Mouse (Mus musculus) liver, postnatal 0 days (tissue): ENCODE results near the gene Homer1. TPM values are rescaled to one million over a fixed set of nuclear protein-coding genes. Genes with fewer than 3 reads are reported as not detected.

Experiments used
- ATAC-seq: fragments of 200-750 bp; cut with Nextera tagmentation; 2 replicates; pipeline ENCODE4 v1.8.0; 2017; ENCODE audit warnings: mild to moderate bottlenecking, moderate library complexity
- DNase-seq: peaks from one replicate; pipeline ENCODE4 v3.0.0-alpha.2; 2016
- H3K27ac ChIP-seq: fragments of 300-500 bp; sonication (generic); 2 replicates; pipeline ENCODE4 v1.5.1; 2014; ENCODE audit warnings: antibody characterized with exemption, moderate library complexity, mild to moderate bottlenecking, low read depth
- H3K27me3 ChIP-seq: fragments of 300-500 bp; sonication (generic); 2 replicates; pipeline ENCODE4 v1.6.1; 2014; ENCODE audit warnings: low read length, control low read depth, mixed read lengths; ENCODE audit not compliant: insufficient read depth
- H3K36me3 ChIP-seq: fragments of 300-500 bp; sonication (generic); replicated peaks from 2 replicates; pipeline ENCODE4 v1.6.1; 2014; ENCODE audit warnings: mild to moderate bottlenecking, control low read depth, low read length, moderate library complexity, mixed read lengths; ENCODE audit not compliant: insufficient read depth
- H3K4me1 ChIP-seq: fragments of 300-500 bp; sonication (generic); 2 replicates; pipeline ENCODE4 v1.6.1; 2014; ENCODE audit warnings: antibody characterized with exemption, mild to moderate bottlenecking, control low read depth; ENCODE audit not compliant: insufficient read depth
- H3K4me2 ChIP-seq: fragments of 300-500 bp; sonication (generic); 2 replicates; pipeline ENCODE4 v1.6.1; 2014; ENCODE audit warnings: low read depth, mild to moderate bottlenecking, low read length, moderate library complexity, mixed read lengths
- H3K4me3 ChIP-seq: fragments of 300-500 bp; sonication (generic); 2 replicates; pipeline ENCODE4 v1.5.1; 2014; ENCODE audit warnings: low read depth, low read length
- H3K9ac ChIP-seq: fragments of 300-500 bp; sonication (generic); replicated peaks from 2 replicates; pipeline ENCODE4 v1.6.1; 2014; ENCODE audit warnings: mild to moderate bottlenecking, moderate library complexity
- H3K9me3 ChIP-seq: fragments of 300-500 bp; sonication (generic); 2 replicates; pipeline ENCODE4 v1.6.1; 2016; ENCODE audit warnings: mild to moderate bottlenecking, control low read depth, low read length, mixed read lengths
- CTCF ChIP-seq: sonication (generic); IDR thresholded peaks from 2 replicates; pipeline ENCODE4 v1.5.1; 2016; ENCODE audit warnings: antibody characterized with exemption, low read depth
- EP300 ChIP-seq: IDR thresholded peaks from 2 replicates; pipeline ENCODE4 v1.6.1; 2016; ENCODE audit warnings: antibody characterized with exemption, low read depth, mild to moderate bottlenecking
- WGBS: fragments of 180-500 bp; shearing (Covaris S2); extraction: QIAGEN DNeasy Blood & Tissue Kit; methylation state at CpG from one replicate; pipeline ENCODE4 v1.1.7; 2014; ENCODE audit not compliant: insufficient replicate concordance; 5-methylcytosine and 5-hydroxymethylcytosine counted together
- polyA plus RNA-seq: library from polyadenylated mRNA; unstranded; fragments of >200 nt; fragmentation: Nextera tagmentation; extraction: Ambion mirVana; gene quantifications from 2 replicates; pipeline ENCODE4 v1.2.1, GENCODE M21; 2015

The Homer1 gene
- polyA plus RNA-seq, 1 experiment from 2014 or later: 1.2 TPM

- peak; percentile 23; the same call in 1 of the 2 replicates for ATAC-seq
- no peak overlapping the region for H3K4me3 ChIP-seq
- H3K27me3 ChIP-seq: no peaks in the 10 kb centered on the region
- no peaks in the 10 kb centered on the region for H3K36me3 ChIP-seq
- no peak for DNase-seq
- H3K9me3 ChIP-seq: no peaks in the 10 kb centered on the region
- WGBS: 63% methylated on average over 3 of the region's 3 CpGs
- peak; percentile 91 for TF ChIP-seq EP300
- TF ChIP-seq CTCF: no peak
- H3K4me2 ChIP-seq: no peak overlapping the region
- peaks cover 4% of the 10 kb centered on the region for H3K4me1 ChIP-seq
- no peak overlapping the region for H3K9ac ChIP-seq
- no peak overlapping the region for H3K27ac ChIP-seq
Observed at GRCm38 (mm10) chr13:93345854-93346253, 46.4 kb downstream of the Homer1 start.

DNA sequence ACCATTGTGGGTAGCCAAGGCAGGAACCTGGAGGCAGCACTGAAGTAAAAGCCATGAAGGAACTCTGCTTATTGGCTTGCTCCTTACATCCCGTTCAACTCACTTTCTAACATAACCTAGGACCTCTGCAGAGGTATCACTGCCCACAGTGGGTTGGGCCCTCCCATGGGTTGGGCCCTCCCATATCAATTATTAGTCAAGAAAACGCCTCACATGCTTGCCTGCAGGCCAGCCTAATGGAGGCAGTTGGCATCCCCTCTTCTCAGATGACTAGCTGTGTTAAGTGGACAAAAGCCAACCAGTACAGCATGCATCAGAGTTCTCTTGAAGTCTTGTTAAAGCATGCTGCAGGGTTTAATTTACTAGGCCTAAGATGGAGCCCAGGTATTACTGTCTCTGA, 52.6 kb downstream of the Homer1 start:
- Histone ChIP-seq H3K27me3 (no peaks in the 10 kb centered on the region), H3K4me1 (0 out of 2 replicates have a peak, but pooled peaks cover 7% of the 10 kb centered on the region), H3K36me3 (no peaks in the 10 kb centered on the region; the same call in 1 of the 2 replicates), H3K27ac (no peak overlapping the region), H3K9ac (no peak overlapping the region), H3K9me3 (no peaks in the 10 kb centered on the region), H3K4me2 (no peak overlapping the region), H3K4me3 (no peak overlapping the region)
- TF ChIP-seq EP300 (no peak), CTCF (no peak)
- ATAC-seq (no peak), DNase-seq (no peak)
- 73% methylated on average over 2 of the region's 2 CpGs for WGBS

- no peaks in the 10 kb centered on the region for H3K27me3 ChIP-seq
- no peak for DNase-seq
- no peak overlapping the region for H3K4me3 ChIP-seq
- 0 out of 2 replicates have a peak, but pooled peaks cover 7% of the 10 kb centered on the region for H3K4me1 ChIP-seq
- H3K27ac ChIP-seq: no peak overlapping the region
- H3K9ac ChIP-seq: no peak overlapping the region
- peak; percentile 66 for ATAC-seq
- no peaks in the 10 kb centered on the region; the same call in 1 of the 2 replicates for H3K36me3 ChIP-seq
- H3K4me2 ChIP-seq: peak overlapping the region; percentile 42; the same call in 1 of the 2 replicates
- H3K9me3 ChIP-seq: no peaks in the 10 kb centered on the region
- whole genome bisulfite sequencing: 55% methylated on average over 7 of the region's 7 CpGs
- TF ChIP-seq CTCF (no peak), EP300 (no peak)
Observed at GRCm38 (mm10) chr13:93354420-93355278, 55.2 kb downstream of the Homer1 start.

DNA sequence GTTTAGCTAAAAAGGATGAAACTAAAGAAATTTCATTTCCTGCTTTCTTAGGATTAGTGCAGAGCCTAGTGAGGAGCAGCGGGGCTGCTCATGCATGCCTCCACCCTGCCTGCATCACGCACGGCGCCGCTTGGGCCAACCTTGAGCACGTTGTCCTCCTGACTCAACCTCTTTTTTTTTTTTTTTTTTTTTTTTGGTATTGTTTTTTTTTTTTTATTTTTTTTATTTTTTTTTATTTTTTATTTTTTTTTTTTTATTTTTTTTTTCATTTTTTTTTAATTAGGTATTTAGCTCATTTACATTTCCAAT, 55.8 kb downstream of the Homer1 start:
- no peak for TF ChIP-seq CTCF
- no peak for TF ChIP-seq EP300
- Histone ChIP-seq H3K36me3 (no peaks in the 10 kb centered on the region; the same call in 1 of the 2 replicates), H3K27ac (no peak overlapping the region), H3K4me2 (peak overlapping the region; percentile 42; the same call in 1 of the 2 replicates), H3K4me1 (0 out of 2 replicates have a peak, but pooled peaks cover 7% of the 10 kb centered on the region), H3K9ac (no peak overlapping the region), H3K4me3 (no peak overlapping the region), H3K9me3 (no peaks in the 10 kb centered on the region), H3K27me3 (no peaks in the 10 kb centered on the region)
- DNase-seq: peak; percentile 24
- peak; percentile 66; the same call in 1 of the 2 replicates for ATAC-seq
- 44% methylated on average over 6 of the region's 6 CpGs for WGBS

DNA sequence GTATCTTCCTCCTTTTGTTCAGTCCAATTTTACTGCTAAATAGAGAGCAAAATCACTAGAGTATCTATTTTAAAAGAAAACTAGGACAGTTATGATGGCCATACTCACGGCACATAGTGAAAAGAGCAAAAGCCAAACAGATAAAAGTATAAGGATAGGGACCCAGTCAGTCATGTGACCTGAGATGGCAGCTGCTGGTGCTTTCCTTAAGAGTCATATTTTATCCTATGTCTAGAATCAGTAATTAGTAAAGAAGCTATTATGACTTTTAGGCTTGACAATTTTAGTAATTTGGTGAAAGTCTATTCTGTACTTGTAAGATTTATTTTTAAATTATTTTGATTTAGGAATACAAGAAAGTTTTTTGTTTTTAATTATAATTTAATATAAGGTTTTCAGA, 59.1 kb downstream of the Homer1 start:
- H3K4me3 ChIP-seq: no peak overlapping the region
- ATAC-seq (no peak), DNase-seq (no peak)
- TF ChIP-seq EP300 (no peak), CTCF (no peak)
- H3K4me1 ChIP-seq: no peaks in the 10 kb centered on the region
- no peak overlapping the region for H3K27ac ChIP-seq
- WGBS: 76% methylated on average over 1 of the region's 1 CpGs
- H3K36me3 ChIP-seq: no peaks in the 10 kb centered on the region
- H3K9me3 ChIP-seq: no peaks in the 10 kb centered on the region
- no peak overlapping the region for H3K4me2 ChIP-seq
- H3K27me3 ChIP-seq: no peaks in the 10 kb centered on the region
- no peak overlapping the region for H3K9ac ChIP-seq

DNA sequence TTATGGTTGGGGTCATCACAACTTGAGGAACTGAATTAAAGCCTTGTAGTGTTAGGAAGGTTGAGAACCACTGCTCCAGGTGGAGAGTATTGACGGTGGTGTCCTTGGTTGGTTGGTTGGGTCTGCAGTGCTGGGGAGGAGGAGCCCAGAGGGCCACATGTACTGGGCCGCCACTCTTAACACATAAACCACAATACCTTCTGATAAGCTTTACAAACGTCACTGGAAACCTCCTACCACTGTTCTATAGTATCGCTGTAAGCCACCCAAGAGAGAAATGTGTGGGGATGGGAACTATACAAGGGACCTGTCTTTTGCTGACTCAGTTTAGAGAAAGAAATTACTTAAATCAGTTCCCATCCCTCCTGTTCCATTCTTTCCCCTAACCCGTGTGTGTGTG, 68.1 kb downstream of the Homer1 start:
- Histone ChIP-seq H3K27me3 (no peaks in the 10 kb centered on the region), H3K27ac (no peak overlapping the region), H3K4me3 (no peak overlapping the region), H3K36me3 (no peaks in the 10 kb centered on the region), H3K9ac (no peak overlapping the region), H3K4me2 (no peak overlapping the region), H3K9me3 (no peaks in the 10 kb centered on the region), H3K4me1 (no peaks in the 10 kb centered on the region)
- DNase-seq (no peak), ATAC-seq (no peak)
- TF ChIP-seq CTCF (no peak), EP300 (no peak)
- WGBS: 75% methylated on average over 5 of the region's 5 CpGs
